Mouse (Mus musculus): ENCODE data around the gene Phactr3. TPM values are rescaled to one million over a fixed set of nuclear protein-coding genes. Genes with fewer than 3 reads are reported as not detected.

Gene Phactr3
- total and polyA plus RNA-seq, 2 experiments from 2014 or later, result 97.8 to 152 TPM

- Histone ChIP-seq H3K9me3 (ENCODE audit: low read length) (no peaks in the 10 kb centered on the region), H3K4me2 (ENCODE audit: low read depth) (no peak overlapping the region), H3K27me3 (ENCODE audit: insufficient read depth, low read length) (no peaks in the 10 kb centered on the region), H3K36me3 (ENCODE audit: insufficient read depth) (peaks cover 30% of the 10 kb centered on the region), H3K4me1 (ENCODE audit: insufficient read depth) (no peaks in the 10 kb centered on the region), H3K27ac (ENCODE audit: low read depth, low read length) (no peak overlapping the region), H3K4me3 (ENCODE audit: low read depth, low read length) (no peak overlapping the region), H3K9ac (no peak overlapping the region)
- no peak for DNase-seq
- peak; percentile 68 for TF ChIP-seq CTCF (IDR thresholded peaks at IDR 0.05; ENCODE audit: low read depth)
- 51% methylated on average over 3 of the region's 3 CpGs for WGBS
- ATAC-seq, result peak; percentile 16; the same call in 1 of the 2 replicates
These were observed 162.4 kb downstream of the Phactr3 start for GRCm38 (mm10) chr2:178281183-178281582.

- Histone ChIP-seq H3K36me3 (ENCODE audit: insufficient read depth) (peaks cover 25% of the 10 kb centered on the region; the same call in 1 of the 2 replicates), H3K9ac (no peak overlapping the region), H3K4me2 (ENCODE audit: low read depth) (no peak overlapping the region), H3K4me3 (ENCODE audit: low read depth, low read length) (no peak overlapping the region), H3K27ac (ENCODE audit: low read depth, low read length) (no peak overlapping the region), H3K27me3 (ENCODE audit: insufficient read depth, low read length) (no peaks in the 10 kb centered on the region), H3K4me1 (ENCODE audit: insufficient read depth) (no peaks in the 10 kb centered on the region), H3K9me3 (ENCODE audit: low read length) (no peaks in the 10 kb centered on the region)
- 84% methylated on average over 5 of the region's 5 CpGs for WGBS
- peak; percentile 72 for TF ChIP-seq CTCF (IDR thresholded peaks at IDR 0.05; ENCODE audit: low read depth)
- peak; percentile 61 for DNase-seq
- peak; percentile 11; the same call in 1 of the 2 replicates for ATAC-seq
These were observed 168.5 kb downstream of the Phactr3 start for GRCm38 (mm10) chr2:178287285-178287684.

DNA sequence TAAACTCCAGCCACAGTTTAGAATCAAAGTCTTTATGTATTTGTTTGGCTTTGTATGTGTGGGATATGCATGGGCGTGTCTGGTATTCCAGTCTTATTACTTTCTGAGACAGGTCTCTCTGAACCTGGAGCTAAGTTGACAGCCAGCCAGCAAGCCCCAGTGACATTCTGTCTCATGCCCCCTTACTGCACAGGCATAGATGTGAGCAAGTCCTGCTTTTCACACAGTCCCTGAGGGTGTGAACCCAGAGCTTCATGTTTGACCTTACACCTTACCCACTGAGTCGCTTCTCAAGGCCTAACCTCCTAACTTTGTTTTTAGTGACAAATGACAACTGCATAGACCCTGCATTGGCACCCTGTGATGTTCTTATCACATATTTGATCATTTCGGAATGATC is 169.9 kb downstream of the Phactr3 start:
- Histone ChIP-seq H3K4me3 (ENCODE audit: low read depth, low read length) (no peak overlapping the region), H3K9me3 (ENCODE audit: low read length) (no peaks in the 10 kb centered on the region), H3K27me3 (ENCODE audit: insufficient read depth, low read length) (no peaks in the 10 kb centered on the region), H3K27ac (ENCODE audit: low read depth, low read length) (no peak overlapping the region), H3K4me2 (ENCODE audit: low read depth) (no peak overlapping the region), H3K36me3 (ENCODE audit: insufficient read depth) (peaks cover 17% of the 10 kb centered on the region; the same call in 1 of the 2 replicates), H3K9ac (no peak overlapping the region), H3K4me1 (ENCODE audit: insufficient read depth) (no peaks in the 10 kb centered on the region)
- DNase-seq (no peak), ATAC-seq (no peak)
- TF ChIP-seq CTCF (IDR thresholded peaks at IDR 0.05; ENCODE audit: low read depth), result no peak
- WGBS, result 93% methylated on average over 3 of the region's 3 CpGs

DNA sequence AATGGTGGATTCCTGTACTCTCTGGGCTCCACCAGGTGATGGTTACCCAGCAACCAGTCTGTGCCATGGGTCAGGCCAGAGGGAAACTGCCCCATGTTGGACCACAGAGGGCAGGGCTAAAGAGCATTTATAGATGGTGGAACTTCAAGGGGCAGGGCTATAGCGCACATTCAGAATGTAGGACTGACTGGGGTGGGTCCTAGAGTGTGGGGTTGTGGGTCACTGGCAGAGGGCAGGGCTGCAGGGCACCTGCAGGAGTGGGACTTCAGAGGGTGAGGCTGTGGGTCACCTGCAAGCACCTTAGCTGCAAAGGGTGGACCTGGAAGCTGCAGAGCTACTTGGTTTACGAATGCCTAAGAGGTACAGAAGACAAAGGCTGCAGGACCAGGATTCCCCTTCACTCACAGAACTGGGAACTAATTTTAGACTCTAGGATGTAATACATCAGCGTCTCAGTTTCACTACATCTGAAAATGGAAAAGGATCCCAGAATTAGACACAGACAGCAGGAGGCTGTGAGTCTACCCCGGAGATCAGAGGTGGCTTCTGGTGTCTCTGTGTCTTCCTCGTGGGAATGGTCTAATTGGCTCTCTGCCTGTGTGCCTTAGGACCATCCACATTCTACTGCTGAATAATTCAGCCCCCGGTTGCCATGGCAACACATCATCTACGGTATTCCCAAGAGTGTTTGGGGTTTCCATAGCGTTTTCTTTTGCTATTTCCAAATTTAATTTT is 184.8 kb downstream of the Phactr3 start:
- no peak for TF ChIP-seq CTCF (IDR thresholded peaks at IDR 0.05; ENCODE audit: low read depth)
- ATAC-seq (peak; percentile 81), DNase-seq (peak; percentile 94)
- H3K9me3 ChIP-seq (ENCODE audit: low read length), result no peaks in the 10 kb centered on the region
- H3K4me1 ChIP-seq (ENCODE audit: insufficient read depth), result peaks cover 21% of the 10 kb centered on the region
- peak overlapping the region; percentile 86 for H3K27ac ChIP-seq (ENCODE audit: low read depth, low read length)
- no peak overlapping the region for H3K4me2 ChIP-seq (ENCODE audit: low read depth)
- 0 out of 2 replicates have a peak overlapping the region, but pooled peaks have one; percentile 10 for H3K9ac ChIP-seq
- no peaks in the 10 kb centered on the region for H3K27me3 ChIP-seq (ENCODE audit: insufficient read depth, low read length)
- peaks cover 10% of the 10 kb centered on the region; the same call in 1 of the 2 replicates for H3K36me3 ChIP-seq (ENCODE audit: insufficient read depth)
- 31% methylated on average over 8 of the region's 8 CpGs for WGBS
- H3K4me3 ChIP-seq (ENCODE audit: low read depth, low read length), result no peak overlapping the region

DNA sequence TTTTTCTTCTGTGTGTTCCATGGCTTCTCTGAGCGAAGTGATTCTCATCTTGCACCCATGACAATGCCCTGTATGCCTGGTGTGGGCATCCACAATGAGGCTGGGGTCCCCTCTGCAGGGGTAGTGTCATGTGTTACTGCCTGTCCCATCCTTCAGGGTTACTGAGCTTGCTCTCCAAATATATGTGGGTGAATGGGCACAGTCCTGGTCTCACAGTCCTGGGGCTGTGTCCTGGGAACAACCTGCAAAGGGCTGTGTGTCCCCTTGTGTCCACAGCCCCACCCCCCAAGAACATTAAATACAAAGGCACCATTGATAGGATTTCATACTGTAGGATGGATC is 185.4 kb downstream of the Phactr3 start:
- Histone ChIP-seq H3K27ac (ENCODE audit: low read depth, low read length) (peak overlapping the region; percentile 86), H3K4me3 (ENCODE audit: low read depth, low read length) (no peak overlapping the region), H3K4me1 (ENCODE audit: insufficient read depth) (peaks cover 21% of the 10 kb centered on the region), H3K4me2 (ENCODE audit: low read depth) (no peak overlapping the region), H3K9ac (0 out of 2 replicates have a peak overlapping the region, but pooled peaks have one; percentile 14), H3K36me3 (ENCODE audit: insufficient read depth) (peaks cover 10% of the 10 kb centered on the region; the same call in 1 of the 2 replicates), H3K27me3 (ENCODE audit: insufficient read depth, low read length) (no peaks in the 10 kb centered on the region), H3K9me3 (ENCODE audit: low read length) (no peaks in the 10 kb centered on the region)
- no peak for TF ChIP-seq CTCF (IDR thresholded peaks at IDR 0.05; ENCODE audit: low read depth)
- DNase-seq (no peak), ATAC-seq (no peak)
- WGBS, result 33% methylated on average over 1 of the region's 1 CpGs

DNA sequence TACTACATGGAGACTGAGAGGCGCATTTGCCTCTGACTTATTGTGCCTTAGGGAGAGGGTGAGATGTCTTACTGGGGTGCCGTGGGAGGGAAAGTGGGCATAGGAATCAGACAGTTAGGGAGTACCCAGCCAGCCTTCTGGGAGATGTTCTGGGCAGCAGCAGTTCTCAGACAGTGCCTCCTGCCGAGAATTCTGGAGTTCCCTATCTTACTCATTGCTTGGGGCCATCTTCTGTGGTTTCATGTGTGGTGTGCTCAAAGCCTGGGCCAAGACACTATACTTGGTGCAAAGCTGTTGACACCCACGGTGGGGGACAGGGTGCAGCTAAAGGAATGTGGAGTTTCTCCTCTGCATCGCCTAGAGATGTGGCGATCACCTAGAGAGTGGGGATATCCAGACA is 185.9 kb downstream of the Phactr3 start:
- DNase-seq (no peak), ATAC-seq (no peak)
- Histone ChIP-seq H3K4me2 (ENCODE audit: low read depth) (no peak overlapping the region), H3K9me3 (ENCODE audit: low read length) (no peaks in the 10 kb centered on the region), H3K27ac (ENCODE audit: low read depth, low read length) (peak overlapping the region; percentile 86; the same call in 1 of the 2 replicates), H3K27me3 (ENCODE audit: insufficient read depth, low read length) (no peaks in the 10 kb centered on the region), H3K4me3 (ENCODE audit: low read depth, low read length) (no peak overlapping the region), H3K4me1 (ENCODE audit: insufficient read depth) (peaks cover 21% of the 10 kb centered on the region), H3K36me3 (ENCODE audit: insufficient read depth) (peaks cover 13% of the 10 kb centered on the region; the same call in 1 of the 2 replicates), H3K9ac (no peak overlapping the region)
- 89% methylated on average over 6 of the region's 6 CpGs for WGBS
- TF ChIP-seq CTCF (IDR thresholded peaks at IDR 0.05; ENCODE audit: low read depth), result no peak

DNA sequence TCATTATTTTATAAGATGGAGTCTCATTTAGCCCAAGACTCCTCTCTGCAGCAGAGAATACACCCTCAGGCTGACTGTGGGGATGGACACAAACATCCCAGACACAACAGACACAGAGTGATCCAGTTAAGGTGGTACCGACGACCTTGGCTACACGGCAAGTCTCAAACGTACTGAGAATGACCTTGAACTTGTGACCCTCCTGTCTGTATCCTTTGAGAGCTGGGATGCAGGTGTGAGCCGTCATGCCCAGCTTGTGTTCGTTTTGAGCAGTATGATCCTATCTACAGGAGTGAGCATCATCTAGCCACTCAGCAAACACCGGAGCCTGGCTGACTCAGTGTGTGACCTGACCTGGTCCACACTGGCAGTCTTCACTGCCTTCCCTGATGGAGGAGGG is 194.8 kb downstream of the Phactr3 start:
- ATAC-seq (no peak), DNase-seq (no peak)
- Histone ChIP-seq H3K9me3 (ENCODE audit: low read length) (no peaks in the 10 kb centered on the region), H3K27me3 (ENCODE audit: insufficient read depth, low read length) (no peaks in the 10 kb centered on the region), H3K4me3 (ENCODE audit: low read depth, low read length) (no peak overlapping the region), H3K27ac (ENCODE audit: low read depth, low read length) (no peak overlapping the region), H3K36me3 (ENCODE audit: insufficient read depth) (peaks cover 9% of the 10 kb centered on the region; the same call in 1 of the 2 replicates), H3K4me2 (ENCODE audit: low read depth) (no peak overlapping the region), H3K9ac (no peak overlapping the region), H3K4me1 (ENCODE audit: insufficient read depth) (no peaks in the 10 kb centered on the region)
- TF ChIP-seq CTCF (IDR thresholded peaks at IDR 0.05; ENCODE audit: low read depth), result no peak
- 82% methylated on average over 7 of the region's 7 CpGs for WGBS

Measured in forebrain, postnatal 0 days (tissue).